Mouse (Mus musculus) forebrain, embryonic 13.5 days (tissue): ENCODE measurements around the gene 9230102O04Rik. TPM values are rescaled to one million over a fixed set of nuclear protein-coding genes. Genes with fewer than 3 reads are reported as not detected.

Experiments
- ATAC-seq: fragments of 200-750 bp; cut with Nextera tagmentation; 2 replicates; pipeline ENCODE4 v1.8.0; 2017
- H3K27ac ChIP-seq: fragments of 300-500 bp; sonication (generic); 2 replicates; pipeline ENCODE4 v1.5.1; 2015; ENCODE audit warnings: inconsistent platforms, mild to moderate bottlenecking, moderate library complexity
- H3K27me3 ChIP-seq: fragments of 300-500 bp; sonication (generic); 2 replicates; pipeline ENCODE4 v1.6.1; 2015; ENCODE audit warnings: mild to moderate bottlenecking, inconsistent platforms
- H3K36me3 ChIP-seq: fragments of 300-500 bp; sonication (generic); 2 replicates; pipeline ENCODE4 v1.6.1; 2015; ENCODE audit warnings: mild to moderate bottlenecking, inconsistent platforms; ENCODE audit not compliant: poor library complexity, severe bottlenecking
- H3K4me1 ChIP-seq: fragments of 300-500 bp; sonication (generic); 2 replicates; pipeline ENCODE4 v1.6.1; 2015; ENCODE audit warnings: inconsistent platforms
- H3K4me2 ChIP-seq: fragments of 300-500 bp; sonication (generic); 2 replicates; pipeline ENCODE4 v1.6.1; 2015; ENCODE audit warnings: inconsistent platforms, mild to moderate bottlenecking, moderate library complexity
- H3K4me3 ChIP-seq: fragments of 300-500 bp; sonication (generic); 2 replicates; pipeline ENCODE4 v1.5.1; 2015; ENCODE audit warnings: mild to moderate bottlenecking, inconsistent platforms
- H3K9ac ChIP-seq: fragments of 300-500 bp; sonication (generic); 2 replicates; pipeline ENCODE4 v1.6.1; 2015; ENCODE audit warnings: mild to moderate bottlenecking, inconsistent platforms
- H3K9me3 ChIP-seq: fragments of 300-500 bp; sonication (generic); replicated peaks from 2 replicates; pipeline ENCODE4 v1.6.1; 2016; ENCODE audit warnings: inconsistent platforms
- WGBS: fragments of 180-500 bp; shearing (Covaris S2); methylation state at CpG from one replicate; pipeline ENCODE4 v1.1.7; 2015; 5-methylcytosine and 5-hydroxymethylcytosine counted together
- polyA plus RNA-seq: library from polyadenylated mRNA; unstranded; fragments of >200 nt; fragmentation: Nextera tagmentation; extraction: Ambion mirVana; gene quantifications from 2 replicates; pipeline ENCODE4 v1.2.1, GENCODE M21; 2015

9230102O04Rik gene
- polyA plus RNA-seq, 1 experiment from 2014 or later = not detected

DNA sequence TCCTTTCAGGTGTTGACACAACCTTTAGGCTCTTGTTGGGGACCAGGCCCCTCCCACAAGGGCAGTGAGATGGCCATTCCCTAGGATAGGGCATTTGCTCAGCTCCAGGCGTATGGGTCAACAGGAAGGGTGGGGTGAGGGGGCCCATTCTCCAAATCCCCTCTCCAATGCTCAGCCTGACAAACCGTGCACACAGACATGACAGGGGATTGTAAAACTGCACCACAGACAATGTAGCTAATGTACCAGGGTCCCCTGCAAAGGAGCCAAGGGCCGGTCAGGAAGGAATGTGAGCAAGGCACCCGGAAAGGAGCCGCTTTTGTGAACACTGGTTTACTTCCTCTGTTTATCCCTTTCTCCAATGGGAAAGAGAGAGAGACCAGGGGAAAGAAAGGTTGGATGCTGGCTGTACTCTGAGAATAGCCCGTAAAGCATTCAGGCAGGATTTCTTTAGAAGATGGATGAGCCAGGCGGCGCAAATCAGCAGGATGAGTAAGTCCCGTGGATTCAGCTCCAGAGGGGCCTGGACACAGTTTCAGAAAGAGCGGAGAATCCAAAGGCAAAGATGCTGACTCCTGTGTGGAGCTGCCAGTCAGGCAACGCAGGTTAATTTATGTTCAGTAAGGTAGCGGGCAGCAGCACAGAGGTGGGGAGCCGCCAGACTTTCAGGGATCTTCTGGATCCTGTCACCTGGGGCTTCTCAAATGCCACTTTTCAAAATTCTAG lies 36.3 kb downstream of the 9230102O04Rik start:
- Histone ChIP-seq H3K4me3 (no peak overlapping the region), H3K27ac (no peak overlapping the region), H3K27me3 (no peaks in the 10 kb centered on the region), H3K9me3 (no peaks in the 10 kb centered on the region), H3K4me1 (no peaks in the 10 kb centered on the region), H3K36me3 (no peaks in the 10 kb centered on the region), H3K4me2 (no peak overlapping the region), H3K9ac (no peak overlapping the region)
- ATAC-seq = no peak
- 46% methylated on average over 13 of the region's 13 CpGs for WGBS

DNA sequence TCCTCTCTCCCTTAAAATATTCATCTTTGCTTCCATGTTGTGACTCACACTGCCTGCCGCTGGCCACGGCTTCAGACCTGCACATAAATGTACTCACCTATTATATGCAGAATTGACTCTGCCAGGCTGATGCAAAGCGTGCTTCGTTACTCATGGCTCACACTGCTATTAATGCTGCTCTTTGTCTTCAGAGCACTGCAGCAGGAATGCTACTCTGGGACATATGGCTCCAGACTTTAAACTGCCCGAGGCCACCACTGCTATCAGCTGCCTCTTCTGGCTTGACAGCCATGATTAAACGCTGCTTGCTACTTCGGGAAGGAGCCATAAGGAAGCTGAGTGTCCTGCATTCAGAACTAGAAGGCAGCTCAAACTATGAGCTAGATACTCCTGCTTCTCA lies 54.1 kb downstream of the 9230102O04Rik start:
- ATAC-seq = peak; percentile 38; the same call in 1 of the 2 replicates

DNA sequence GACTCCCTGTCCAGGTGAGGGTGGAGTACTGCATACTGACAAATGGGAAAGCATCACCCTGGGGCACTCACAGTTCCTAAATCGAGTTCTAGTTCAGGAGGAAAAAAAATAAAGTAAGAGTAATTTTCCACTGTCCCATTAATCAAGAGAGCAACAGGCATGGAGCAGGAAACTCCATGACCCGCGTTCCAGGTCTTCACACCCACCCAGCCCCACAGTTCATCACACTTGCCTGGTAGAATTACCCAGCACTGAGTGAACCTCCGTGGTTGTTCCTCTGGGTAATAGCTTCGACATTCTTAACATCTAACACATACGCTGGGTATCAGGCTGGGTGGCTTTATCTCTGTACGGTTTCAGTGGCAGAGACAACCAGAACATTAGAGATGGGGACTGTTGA lies 55.6 kb downstream of the 9230102O04Rik start:
- Histone ChIP-seq H3K4me2 (no peak overlapping the region), H3K9ac (no peak overlapping the region), H3K27me3 (no peaks in the 10 kb centered on the region), H3K27ac (no peak overlapping the region), H3K9me3 (no peaks in the 10 kb centered on the region), H3K4me3 (no peak overlapping the region), H3K4me1 (no peaks in the 10 kb centered on the region), H3K36me3 (no peaks in the 10 kb centered on the region)
- no peak for ATAC-seq
- WGBS = 94% methylated on average over 7 of the region's 7 CpGs

More for the DNA sequence above, 54.1 kb downstream of the 9230102O04Rik start:
- Histone ChIP-seq H3K4me1 (no peaks in the 10 kb centered on the region), H3K4me3 (no peak overlapping the region), H3K27me3 (no peaks in the 10 kb centered on the region), H3K36me3 (no peaks in the 10 kb centered on the region), H3K27ac (no peak overlapping the region), H3K9me3 (no peaks in the 10 kb centered on the region), H3K4me2 (no peak overlapping the region), H3K9ac (no peak overlapping the region)
- WGBS = 58% methylated on average over 7 of the region's 7 CpGs

Other genes starting within 250 kb of the 9230102O04Rik start
- gene 4930412O13Rik, start 8.3 kb downstream of the 9230102O04Rik start, polyA plus RNA-seq = not detected in 2 replicates
- 1.4 and 3.3 TPM in 2 replicates for gene Gata3, start 494 bp upstream of the 9230102O04Rik start, polyA plus RNA-seq
- gene Taf3, start 159.1 kb upstream of the 9230102O04Rik start, polyA plus RNA-seq = 17.7 and 17.9 TPM in 2 replicates
- 536 and 564 TPM in 2 replicates for gene Atp5c1, start 191.0 kb upstream of the 9230102O04Rik start, polyA plus RNA-seq
- gene Kin, start 191.1 kb upstream of the 9230102O04Rik start, polyA plus RNA-seq = 41.1 and 46.7 TPM in 2 replicates
- gene Itih2, start 241.9 kb upstream of the 9230102O04Rik start, polyA plus RNA-seq = 0.41 and 0.53 TPM in 2 replicates